Mouse (Mus musculus) layer of hippocampus, postnatal 36 days (tissue): ENCODE measurements around the gene Galnt7. TPM values are rescaled to one million over a fixed set of nuclear protein-coding genes. Genes with fewer than 3 reads are reported as not detected.

Source experiments
- DNase-seq, 2 experiments: peaks; one replicate each; pipeline ENCODE4 v3.0.0; 2022
- total RNA-seq, 2 experiments: library from RNA; stranded (reverse); gene quantifications; 2 replicates each; pipeline ENCODE4 v1.2.3; 2021

Gene Galnt7
- 10 to 100 TPM; 10.1 to 10.4 TPM for total RNA-seq

- DNase-seq: peak; percentile 35 to 59
Measured at GRCm38 (mm10) chr8:57652456-57653055, at the start of gene Galnt7. Gene Galnt7, minus strand, starts transcription at chr8:57653032.

DNA sequence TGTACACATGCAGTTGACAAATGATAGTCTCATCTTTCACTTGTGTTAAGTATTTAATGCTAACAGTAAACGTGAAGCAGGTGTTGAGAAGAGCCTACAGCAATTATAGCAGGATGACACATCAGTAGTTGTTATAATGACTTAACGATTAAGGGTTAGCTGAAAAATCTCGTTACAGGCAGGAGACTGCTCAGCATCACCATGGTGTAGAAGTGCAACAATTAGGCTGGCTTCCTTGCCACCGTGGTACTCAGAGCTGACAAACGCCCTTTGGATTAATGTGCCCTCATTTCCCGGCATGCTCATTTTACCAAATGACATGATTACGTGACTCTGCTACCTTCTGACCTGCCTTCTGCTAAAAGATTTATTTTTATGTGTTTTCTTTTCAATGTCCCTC, 35.8 kb upstream of the Galnt7 start:
- no peak for DNase-seq

GRCm38 (mm10) chr8:57685803-57686202, 33.0 kb upstream of the Galnt7 start:
- no peak for DNase-seq

- no peak for DNase-seq
Measured at GRCm38 (mm10) chr8:57680044-57680443, 27.2 kb upstream of the Galnt7 start.

- no peak for DNase-seq
Measured at GRCm38 (mm10) chr8:57664121-57664520, 11.3 kb upstream of the Galnt7 start.

- no peak for DNase-seq
Measured at GRCm38 (mm10) chr8:57660019-57660418, 7.2 kb upstream of the Galnt7 start.

- no peak for DNase-seq
Measured at GRCm38 (mm10) chr8:57656446-57656845, 3.6 kb upstream of the Galnt7 start.

DNA sequence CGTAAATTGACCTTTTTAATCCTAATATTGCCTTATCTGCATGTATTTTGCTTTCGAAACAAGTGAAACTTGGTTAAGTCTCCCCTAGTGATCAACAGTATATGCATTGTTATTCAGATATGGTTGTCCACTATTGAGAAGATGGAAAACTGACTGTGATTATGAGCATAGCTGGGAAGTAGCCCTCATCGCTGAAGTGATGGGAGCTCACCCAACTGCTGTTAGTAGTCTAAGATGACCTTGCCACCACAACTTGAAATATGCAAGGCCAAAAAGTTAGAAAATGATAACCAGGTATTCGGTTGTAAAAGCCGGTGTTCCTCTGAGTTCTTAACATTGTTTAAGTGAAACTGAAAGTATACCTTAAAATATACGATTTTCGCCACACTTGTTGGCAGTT, 1.3 kb upstream of the Galnt7 start:
- DNase-seq: no peak

DNA sequence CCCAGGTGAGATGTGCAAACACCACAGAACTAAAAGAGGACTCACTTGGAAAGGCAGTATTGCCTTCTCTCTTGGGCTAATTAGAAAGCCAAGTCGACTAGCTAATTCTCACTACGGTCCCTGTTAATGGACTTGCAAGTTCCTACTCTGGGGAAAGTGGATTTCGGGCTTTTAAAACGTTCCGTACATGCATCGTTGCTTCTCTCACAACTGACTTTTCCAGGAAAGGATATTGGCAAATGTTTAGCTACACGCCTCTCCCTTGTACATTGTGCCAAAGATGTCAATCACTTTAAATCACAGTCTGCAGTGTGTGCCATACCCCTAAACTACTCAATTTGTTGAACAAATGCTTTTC, 915 bp upstream of the Galnt7 start:
- DNase-seq: no peak

DNA sequence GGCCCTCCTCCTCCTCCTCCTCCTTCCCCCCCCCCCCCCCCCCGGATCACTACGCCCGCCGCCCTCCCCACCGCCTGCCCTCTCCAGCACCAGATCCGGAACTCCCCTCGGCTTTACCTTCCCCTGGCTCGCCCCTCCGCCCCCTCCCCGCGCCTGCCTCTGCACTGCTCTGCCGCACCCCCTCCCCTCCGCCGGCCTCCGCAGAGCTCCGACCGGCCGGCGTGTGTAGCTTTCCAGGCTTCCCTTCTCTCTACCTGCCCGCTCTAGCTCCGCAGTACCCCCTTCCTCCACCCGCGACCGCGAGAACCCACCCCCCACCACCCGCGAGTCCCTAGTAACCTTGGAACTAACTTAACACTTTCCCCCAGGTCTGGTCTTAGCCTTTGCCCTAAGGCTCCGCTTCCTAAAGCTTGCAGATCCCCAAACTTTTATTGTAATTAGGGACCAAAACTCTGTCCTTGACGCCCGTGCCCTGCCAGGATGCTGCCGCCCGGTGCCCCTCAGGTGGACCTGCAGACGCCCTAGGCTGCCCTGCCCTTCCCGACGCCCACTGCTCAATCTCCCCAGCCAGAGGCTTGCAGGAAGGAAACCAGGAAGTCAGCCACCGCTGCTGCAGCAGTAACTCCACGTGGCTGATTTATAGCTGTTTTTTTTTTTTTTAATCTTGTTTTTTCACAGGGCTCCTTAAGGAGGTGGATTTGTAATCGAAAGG, 380 bp upstream of the Galnt7 start:
- DNase-seq: peak in 1 of 2 experiments; percentile 9

DNA sequence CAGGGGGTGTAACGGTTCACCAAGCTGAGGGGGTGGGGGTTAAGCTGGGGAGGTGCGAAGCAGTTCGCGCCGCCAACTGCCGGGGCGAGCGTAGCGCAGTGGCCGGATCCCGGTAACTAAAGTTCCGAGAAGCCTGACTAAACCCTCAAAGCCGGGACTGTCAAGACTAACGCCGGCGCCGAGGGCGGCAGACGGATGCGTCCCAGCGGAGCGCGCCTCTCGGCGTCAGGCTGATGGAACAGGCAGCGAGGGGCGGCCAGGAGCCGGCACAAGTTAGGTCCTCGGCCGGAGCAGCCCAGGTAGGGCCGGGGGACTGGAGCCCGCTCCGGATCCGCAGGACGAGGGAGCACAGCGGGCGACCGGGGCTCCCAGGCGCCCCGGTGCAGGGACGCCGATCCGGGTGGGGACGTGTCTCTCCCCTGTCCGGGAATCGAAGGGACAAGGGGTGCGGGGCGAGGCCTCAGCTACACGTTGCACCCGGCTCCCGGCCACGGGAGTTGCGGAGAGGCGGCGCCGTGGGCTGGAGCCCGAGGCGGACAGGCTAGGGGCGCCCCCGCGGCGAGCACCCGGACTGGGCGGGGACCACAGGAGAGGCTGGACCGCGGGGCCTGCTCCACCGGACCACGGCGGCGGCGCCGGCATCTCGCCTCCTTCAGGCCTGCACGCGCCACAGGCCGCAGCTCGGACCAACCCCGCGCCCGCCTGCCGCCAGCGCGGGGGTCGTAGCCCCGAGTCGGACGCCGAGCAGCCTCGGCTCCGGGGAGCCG, 960 bp downstream of the Galnt7 start:
- DNase-seq: peak; percentile 67 to 72

DNA sequence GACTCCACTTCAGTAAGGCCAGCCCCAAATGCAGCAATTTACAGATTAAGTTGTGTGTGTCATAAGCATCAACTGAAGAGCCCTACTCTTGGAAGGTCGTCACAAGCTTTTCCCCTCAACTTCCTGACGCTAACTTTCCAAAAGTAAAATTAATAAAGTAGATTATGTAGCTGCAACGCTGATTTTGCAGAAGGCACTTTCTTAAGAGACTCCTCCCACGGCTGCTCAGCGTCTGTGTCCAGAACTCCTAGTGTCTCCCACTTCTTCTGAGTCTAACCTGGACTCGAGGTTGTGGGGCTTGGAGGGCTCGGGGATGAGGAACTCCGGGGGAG, 1.5 kb downstream of the Galnt7 start:
- DNase-seq: no peak

DNA sequence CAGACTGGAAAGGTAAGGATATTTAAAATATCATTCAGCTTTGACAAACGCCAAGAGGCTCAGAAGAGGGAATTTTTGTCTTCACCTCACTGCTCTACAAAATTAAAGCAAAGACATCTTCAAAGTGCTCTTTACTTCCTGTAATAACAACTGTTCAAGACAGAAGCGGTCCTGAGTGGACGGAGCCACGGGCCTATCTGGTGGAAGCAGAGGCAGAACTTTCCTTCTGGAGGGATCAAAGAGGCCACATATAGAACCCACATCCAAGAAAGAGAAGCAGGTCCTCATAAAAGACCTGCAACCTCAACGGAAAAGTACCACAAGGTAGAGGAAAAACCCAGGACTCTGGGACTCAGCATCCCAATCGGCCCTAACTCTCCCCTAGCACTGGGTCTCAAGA, 2.6 kb downstream of the Galnt7 start:
- DNase-seq: no peak

GRCm38 (mm10) chr8:57647566-57647965, 5.3 kb downstream of the Galnt7 start:
- DNase-seq: no peak

DNA sequence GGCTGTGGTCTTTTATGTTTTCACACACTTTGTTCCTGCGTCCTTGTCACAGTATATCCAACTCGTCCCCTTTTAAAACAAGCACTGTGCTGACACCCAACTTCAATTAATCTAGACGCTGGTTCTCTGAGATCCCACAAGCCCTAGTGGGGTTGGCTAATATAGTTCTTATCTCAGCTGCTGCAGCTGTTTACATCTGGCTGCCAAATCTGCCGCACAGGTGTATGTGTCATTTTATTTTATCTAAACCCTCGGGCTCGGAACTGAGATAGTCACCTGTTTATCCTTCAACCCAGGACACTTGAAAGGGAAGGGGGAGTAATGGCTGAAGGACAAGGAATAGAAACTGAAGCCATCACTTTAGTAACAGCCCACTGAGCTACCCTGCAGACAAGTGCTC, 8.6 kb downstream of the Galnt7 start:
- DNase-seq: no peak

DNA sequence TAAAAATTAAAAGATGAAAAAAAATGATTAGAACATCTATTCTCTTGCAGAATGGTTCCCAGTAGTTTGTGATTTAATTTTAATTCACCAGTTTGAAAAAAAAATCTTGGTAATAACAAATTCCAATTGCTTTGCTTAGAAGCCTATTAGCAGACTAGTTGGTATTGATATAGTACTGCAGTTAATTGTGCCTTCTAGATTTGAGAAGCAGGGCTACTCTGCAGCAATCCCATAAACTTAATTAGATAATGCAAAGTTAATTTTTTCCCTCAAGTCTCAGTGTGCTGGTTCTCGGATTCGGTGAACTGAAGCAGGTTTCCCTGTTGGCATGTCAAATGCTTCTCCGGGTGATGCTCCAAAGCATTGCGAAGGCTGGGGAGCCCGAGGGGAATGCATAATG, 10.1 kb downstream of the Galnt7 start:
- DNase-seq: no peak

- DNase-seq: no peak
Measured at GRCm38 (mm10) chr8:57638925-57639324, 13.9 kb downstream of the Galnt7 start.

DNA sequence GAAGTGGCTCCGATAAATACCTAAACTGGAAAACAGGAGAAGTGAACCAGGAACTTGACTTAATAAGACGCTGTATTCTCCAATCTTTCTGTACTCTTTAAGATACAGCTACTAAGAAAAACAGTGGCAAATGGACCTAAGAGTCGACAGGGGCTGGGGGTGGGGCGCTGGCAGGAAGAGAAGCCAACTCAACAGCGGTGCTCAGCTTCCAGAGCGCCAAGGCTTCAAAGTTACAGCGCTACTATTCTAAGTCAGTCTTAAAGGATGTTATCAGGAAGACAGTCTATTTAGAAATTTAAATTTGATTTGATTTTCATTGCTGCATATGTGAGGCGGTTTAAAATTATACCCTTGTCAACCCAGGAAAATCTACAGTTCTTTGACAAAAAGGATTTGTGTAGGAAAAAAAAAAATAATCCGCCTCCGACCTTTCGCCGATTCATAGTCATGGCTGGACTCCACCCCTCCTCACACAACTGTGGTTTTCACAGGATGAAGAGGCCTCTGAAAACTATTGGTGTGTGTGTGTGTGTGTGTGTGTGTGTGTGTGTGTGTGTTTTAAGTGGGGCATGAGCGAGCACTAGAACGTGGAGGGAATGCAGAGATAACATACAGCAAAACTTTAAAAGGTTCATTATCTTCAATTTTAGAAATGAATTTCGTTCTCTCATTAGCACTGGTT, 15.1 kb downstream of the Galnt7 start:
- DNase-seq: no peak

DNA sequence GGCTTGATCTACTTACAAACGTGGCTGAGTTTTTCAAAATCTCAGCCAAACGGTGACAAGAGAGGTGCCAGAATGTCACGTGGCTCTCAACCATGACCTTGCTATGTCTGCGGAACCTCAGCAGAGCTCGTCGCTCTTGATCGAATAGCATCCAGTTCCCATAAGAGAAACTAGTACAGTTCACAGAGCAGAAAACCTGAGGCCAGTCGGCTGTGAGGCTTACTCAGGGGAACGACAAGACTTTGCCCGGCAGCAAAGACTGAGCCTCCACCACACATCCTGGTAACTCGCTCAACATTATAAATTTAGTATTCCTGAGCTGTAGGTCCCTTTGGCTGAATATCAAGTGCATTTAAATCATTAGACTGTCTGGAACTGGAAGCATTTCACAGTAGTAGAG, 16.1 kb downstream of the Galnt7 start:
- DNase-seq: no peak

DNA sequence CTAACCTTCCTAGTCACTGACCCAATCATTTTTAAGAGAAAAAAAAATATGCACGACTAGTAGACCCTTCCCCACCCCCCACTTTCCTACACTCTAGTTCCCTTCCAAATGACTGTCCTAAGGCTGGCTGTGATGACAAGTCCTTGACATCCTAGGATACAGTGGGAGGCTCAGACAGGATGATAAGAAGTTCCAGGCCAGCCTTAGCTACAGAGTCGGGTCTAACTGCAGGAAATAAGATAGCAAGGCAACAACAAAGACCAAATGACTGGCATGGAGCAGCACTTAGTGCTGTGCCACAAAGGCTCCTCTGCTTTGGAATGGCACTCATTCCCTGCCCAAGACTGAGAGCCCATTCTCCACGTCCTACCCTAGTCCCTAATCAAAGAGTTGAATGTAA, 16.6 kb downstream of the Galnt7 start:
- DNase-seq: no peak

DNA sequence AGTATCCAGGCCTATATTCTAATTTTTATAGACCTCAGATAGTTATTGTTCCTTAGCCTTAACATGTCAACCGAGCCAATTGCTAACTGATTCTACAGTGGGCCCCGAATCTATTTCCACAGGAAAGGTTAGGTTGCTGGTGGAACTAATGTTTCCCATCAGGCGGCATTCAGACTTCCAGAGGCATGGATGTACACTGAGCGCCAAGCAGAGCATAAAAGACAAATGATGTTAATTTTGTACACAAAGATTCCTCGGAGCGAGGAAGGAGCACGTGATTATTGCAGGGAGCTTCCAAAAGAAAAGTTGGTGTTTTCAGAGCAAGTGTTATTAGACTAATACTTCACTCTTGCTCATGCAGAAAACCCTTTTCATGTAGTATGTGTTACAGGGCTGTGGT, 21.1 kb downstream of the Galnt7 start:
- no peak for DNase-seq

GRCm38 (mm10) chr8:57630148-57630547, 22.7 kb downstream of the Galnt7 start:
- DNase-seq: no peak
